Mouse (Mus musculus) frontal cortex, postnatal 14 days (tissue): ENCODE results near the gene Palld.

Source experiments
- DNase-seq, 2 experiments: peaks; one replicate each; pipeline ENCODE4 v3.0.0; 2022; ENCODE audit warnings: low spot score in 2 of 2

Gene Palld

DNA sequence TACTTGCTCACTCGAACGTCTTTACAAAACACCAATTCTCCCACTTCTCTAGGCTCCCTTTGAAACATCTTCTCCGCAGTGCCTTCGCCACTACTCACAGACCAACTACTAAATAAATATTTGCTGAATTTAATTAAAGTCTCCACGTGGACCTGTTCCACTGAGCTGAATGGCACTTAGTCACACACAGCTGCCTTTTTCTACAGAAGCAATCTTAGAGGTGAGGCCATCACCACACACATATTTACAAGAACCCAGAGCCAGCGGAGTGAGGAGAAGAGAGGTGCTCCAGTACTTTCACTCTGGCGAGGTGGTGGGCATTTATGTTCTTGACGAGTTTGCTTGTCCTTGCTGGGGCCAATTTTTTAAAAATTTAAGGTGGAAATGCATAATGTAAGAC is 346.3 kb downstream of the Palld start:
- no peak for DNase-seq

DNA sequence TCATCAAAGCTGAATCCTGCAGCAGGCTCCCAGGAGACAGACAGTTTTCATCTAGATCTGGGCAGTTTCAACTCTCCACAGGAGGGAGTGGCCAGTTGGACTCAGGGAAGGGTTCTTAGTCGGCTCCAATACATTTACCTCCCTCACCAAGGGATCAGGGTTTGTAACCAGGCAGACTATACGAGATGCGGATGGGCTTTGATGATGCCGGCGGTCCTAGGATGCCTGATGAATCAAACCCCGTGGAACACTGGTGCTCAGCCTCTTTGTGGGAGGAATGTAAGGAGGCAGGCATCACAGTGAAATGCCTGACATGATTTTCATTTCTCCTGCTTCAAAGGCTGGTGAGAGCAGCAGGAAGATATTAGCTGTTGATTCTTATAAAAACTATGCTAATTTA is 347.1 kb downstream of the Palld start:
- DNase-seq: no peak

DNA sequence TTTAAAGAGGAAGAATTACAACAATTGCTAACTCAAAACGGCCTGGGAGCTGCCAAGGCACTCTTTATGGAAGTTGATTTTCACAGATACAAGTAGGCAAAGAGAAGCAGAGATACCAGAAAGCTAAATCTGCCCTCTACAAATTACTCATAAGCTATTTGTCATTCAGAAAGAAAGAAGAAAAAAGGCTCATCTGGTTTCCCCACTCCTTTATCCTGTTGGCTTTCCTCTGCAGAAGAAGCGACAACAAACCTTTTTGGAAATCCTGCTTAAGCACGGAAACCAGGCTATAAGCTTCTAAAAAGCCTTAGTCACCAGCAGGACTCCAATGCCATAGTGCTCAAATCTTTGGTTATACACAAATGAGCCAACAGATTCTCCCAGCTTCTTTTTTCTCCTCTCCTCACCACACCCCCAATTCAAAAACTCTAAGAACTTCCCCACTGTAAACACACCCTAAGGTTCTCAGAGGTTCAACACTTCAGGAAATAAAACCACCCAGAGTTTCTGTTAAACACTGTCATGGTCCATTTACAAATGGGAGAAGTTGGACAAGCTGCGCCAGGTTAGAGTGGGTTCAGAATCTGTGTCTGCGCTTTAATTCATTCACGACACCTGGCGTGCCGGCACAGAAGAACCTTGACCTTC is 349.6 kb downstream of the Palld start:
- DNase-seq: no peak

DNA sequence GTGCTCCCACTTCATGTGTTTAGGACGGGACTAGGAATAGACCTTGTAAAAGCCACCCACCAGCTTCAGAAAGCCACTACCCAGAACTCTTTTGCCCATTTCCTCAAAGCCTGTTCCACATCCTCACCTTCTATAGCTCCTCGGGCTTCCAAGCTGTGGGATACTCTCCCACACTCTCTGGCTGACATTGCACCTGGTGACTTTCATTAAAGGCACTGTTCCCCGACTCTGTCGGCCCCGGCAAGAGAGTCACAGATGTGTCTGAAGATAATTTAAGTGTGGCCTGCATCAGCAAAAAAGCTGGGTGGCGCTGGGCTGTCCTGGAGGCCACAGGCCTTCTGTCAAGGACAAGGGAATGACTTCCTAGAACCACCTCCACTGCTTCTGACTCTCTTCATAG is 350.3 kb downstream of the Palld start:
- no peak for DNase-seq

DNA sequence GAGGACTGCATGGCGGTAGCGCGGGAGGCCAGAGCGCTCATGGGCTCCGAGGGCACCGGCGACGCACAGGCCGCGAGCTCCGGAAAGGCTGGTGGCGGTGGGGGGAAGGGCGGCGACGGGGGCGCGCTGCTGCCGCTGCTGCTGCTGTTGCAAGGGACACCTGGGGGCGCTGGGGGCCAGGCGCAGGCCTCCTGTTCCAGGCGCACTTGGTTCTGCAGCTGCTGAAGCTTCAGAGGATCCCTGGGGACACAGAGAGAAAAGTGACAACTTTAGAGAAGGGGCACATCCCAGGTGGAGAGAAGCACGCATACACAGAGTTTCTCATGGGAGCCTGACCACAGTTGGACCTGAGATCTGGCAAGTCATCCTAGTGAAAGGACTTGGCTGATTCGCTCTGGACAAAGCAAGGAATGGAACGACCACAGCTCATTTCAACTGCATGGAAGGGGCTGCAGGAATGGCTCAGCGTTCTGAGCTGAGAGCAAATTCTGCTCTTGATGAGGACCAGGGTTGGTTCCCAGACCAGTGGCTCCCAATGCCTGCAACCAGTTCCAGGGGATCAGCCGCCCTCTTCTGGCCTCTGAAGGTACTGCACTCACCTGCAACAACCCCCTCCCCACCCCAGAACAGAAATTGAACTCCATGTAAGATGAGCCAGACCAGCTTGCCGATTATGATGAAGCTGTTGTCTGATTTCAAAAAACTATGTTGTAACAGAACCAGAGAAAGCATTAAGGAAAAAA is 352.3 kb downstream of the Palld start:
- DNase-seq: no peak

DNA sequence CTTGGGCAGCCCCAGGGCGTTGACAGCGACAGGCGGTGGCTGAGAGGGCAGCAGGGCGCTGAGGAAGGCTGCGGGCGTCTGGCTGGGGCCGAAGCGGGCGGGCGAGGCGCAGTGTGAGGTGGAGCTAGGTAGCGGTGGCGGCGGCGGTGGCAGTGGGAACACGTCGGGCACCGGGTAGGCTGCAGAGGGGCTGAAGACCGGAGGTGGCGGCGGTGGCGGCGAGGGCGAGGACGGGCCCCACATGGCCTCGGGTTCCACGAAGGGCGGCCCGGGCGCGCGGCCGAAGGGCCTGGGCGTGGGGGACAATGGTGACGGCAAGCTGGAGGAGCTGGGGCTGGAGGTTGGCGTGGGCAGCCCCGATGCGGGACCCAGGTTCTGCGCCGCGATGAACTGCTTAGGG is 352.9 kb downstream of the Palld start:
- no peak for DNase-seq

DNA sequence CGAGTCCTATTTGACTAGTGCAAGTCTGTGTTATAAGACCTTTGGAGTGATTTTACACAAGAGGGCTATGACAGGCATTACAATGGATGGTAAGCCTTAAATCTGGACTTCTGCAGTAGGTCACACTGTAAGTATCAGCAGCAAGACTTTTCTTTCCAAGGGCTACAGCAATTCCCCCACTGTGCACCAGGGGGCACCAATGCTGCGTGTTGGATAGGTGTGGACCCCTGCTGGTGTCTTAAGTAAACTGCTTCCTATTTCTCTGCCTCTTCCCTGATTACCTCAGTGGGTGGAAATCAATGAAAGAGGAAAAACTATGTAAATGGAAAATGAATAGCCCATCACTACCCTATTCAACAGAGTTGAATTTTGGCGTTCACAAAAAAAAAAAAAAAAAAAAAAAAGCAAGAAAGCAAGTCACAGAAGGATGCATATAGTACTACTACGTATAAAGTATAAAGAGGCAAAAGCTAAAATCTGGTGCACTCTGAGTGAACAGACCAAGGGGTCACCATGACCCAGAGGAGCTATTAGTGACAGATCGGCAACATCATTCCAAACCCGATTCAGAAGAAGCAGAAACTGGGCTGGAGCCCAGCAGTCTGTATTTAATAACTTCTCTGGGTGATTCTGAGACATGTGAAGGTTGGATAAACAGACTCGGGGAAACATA is 362.5 kb downstream of the Palld start:
- DNase-seq: peak; percentile 69 to 92

DNA sequence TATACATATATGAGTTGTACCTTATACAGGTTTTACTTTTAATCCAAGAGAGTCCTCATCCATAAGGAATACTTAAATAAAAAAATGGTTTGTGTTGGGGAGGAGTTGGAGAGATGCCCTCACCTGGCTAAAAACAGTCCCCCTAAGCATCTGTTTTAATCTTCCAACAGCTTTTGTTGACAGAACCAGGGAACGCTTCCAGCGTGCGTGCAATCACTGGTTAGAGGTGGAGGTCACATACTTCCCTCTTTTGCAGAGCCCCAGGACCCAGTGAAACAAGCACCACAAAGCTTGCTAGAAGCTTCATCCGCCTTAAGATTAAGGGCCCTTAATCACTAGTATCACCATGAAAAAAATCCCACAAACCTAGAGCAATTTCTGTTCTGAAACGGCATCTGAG is 365.0 kb downstream of the Palld start:
- DNase-seq: no peak

DNA sequence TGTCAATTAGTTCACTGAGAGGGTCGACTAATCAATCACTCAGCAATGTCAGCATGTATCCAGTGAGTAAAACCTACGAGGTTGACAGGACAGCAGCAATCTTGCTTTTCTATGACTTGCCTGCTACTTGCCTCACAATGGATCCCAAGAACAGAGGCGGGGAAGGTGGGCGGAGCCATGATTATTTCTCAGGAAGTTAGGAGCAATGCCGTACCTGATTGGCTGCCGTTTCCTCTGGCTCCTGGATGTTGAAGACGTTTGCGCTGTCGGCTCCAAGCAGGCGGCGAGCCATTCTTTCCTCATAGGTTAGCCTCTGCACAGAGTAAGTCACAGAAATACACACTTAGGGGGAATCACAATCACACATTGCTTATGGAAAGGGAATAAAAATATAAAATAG is 367.0 kb downstream of the Palld start:
- DNase-seq: no peak

DNA sequence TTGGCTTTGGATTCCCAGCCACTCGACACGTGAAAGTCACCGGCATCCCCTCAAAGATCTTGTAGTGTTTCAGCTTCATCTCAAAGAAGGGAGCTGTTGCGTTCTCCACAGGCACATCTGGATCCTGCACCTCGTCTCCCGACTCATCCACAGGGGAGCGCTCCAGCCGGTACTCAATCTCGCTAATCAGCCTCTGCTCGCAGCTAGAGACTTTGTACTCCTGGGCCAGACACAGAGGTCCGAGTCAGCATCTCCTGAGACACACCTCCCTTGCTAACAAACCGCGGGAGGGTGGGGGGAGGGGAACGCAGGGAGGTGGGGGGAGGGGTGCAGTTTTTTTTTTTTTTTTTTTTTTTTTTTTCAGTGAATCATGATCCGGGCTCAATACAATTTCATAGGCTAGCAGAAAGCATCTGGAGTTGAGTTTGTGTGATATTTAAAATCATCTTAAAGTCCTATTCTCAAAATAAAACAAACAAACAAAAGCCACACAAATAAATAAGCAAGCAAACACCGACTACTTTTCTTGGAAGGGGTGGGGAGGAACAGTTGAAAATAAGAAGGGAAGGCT is 369.0 kb downstream of the Palld start:
- DNase-seq: no peak

DNA sequence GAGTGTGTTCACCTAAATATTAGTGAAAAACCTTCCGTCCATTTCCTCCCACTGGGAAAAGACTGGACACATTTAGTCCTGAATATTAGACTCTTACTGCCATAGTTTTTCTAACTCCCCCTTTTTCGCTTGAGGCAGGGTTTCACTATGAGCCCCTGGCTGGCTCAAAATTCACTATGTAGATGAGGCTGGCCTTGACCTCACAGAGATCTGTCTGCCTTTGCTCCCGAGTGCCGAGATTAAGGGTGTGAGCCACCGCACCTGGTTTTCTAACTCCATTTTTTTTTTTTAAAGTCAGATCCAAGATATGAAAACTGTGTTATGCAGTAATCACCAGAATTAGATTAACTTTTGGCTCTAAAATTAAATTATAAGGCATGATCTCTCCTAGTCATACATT is 369.7 kb downstream of the Palld start:
- no peak for DNase-seq

DNA sequence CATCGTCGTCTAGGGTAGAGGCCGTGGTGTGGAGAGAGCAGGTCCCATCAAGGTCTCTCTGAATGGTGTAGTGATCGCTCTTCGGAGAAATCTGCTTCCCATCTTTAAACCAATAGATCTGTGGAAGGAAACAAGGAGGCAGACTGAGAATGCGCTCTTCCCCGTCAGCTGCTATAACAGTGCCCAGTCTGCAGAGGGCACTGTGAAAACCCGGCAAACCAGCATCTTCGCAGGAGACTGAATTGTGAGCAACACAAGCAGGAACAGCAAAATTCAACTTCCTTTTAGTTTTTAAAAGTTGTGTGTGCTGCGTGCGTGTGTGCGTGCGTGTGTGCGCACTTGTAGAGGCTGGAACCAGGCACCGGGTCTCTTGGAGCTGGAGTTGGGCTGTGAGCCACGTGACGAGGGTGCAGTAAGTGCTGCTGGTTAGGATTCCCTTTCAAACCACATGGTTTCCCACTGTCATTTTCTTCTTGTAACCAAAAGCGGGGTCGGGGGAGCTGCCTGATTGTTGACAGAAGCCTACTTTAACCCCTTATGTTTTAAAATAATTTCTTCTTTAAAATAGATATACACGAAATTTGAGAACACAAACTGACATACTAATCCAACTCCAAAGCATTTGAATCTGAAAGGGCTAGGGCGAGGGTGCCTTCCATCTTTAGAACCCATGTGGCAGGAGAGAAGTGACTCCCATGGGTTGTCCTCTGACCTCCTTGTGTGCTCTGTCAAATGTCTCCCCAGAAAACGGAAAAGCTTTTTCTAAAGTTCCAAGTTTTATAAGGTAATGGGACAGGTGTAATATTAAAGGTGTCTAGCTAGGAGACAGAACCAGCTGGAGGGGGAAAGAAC is 370.3 kb downstream of the Palld start:
- no peak for DNase-seq

DNA sequence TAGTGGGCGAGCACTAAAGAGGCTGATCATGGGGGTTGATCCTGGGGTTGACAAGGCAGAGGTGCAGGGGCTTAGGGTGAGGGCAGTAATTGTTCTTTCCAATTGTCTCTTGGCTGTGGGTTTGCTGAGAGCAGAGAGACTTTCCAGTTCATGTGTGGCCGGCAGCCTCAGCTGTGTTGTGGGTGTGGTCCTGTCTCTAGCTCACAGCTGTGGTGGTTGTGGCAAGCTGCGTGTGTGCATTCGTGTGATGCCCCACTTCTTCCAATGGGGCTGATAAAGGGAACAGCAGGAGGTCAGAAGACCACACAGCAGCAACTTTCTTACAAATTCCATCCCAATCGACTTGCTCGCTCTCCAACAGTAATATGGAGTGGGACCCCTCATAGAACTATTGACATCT is 373.8 kb downstream of the Palld start:
- no peak for DNase-seq

DNA sequence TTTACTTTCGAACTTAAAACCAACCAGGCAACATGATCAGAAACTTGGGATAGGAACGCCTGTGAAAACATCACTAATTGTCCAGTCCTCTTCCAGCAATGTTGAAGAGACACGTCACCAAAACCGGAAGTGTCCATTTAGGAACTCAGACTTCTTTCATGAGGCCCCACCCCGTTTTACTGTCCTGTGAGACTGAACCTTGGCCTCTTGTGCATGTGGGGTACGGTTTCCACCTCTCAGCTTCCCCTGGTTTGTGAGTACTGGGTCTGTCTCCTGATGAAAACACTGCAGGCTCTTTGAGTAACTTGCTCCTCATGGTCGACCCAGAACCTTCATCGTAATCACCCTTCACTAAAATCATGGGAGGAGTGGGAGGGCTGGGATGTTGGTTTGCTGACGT is 374.3 kb downstream of the Palld start:
- no peak for DNase-seq

DNA sequence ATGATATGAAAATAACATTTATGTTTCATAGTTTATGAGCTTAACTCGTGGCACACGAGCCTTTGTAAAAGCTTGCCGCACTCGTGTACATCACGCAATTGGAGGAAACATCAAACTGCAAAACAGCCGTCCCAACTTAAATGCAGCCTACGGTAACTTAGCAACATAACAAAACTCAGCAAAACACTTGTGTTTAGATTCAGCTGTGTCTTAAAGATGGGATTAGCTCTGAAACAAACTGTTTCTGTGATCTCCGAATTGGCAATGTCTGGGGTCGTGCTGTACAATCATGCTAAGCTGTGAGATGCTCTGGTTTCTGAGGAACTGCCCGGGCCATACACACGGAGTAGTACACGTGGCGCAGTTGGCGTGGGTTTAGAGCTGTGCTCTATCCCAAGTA is 375.5 kb downstream of the Palld start:
- DNase-seq: no peak

DNA sequence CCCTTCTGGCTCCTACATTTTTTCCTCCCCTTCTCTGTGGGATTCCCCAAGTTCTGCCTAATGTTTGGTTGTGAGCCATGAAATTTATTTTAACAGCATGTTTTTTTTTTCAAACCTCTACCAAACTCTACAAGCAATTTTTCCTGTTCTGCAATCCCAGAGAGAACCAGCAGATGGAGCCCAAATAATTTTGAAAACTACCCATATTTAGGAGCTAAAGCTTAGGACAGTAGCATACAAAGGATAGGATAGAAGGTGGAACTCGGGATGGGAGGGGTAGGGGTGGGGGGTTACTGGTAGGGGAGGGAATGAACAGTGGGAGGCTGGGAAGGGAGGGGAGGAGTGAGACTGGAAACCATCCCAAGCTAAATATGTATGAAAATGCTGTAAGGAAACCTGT is 380.4 kb downstream of the Palld start:
- DNase-seq: peak in 1 of 2 experiments; percentile 46

DNA sequence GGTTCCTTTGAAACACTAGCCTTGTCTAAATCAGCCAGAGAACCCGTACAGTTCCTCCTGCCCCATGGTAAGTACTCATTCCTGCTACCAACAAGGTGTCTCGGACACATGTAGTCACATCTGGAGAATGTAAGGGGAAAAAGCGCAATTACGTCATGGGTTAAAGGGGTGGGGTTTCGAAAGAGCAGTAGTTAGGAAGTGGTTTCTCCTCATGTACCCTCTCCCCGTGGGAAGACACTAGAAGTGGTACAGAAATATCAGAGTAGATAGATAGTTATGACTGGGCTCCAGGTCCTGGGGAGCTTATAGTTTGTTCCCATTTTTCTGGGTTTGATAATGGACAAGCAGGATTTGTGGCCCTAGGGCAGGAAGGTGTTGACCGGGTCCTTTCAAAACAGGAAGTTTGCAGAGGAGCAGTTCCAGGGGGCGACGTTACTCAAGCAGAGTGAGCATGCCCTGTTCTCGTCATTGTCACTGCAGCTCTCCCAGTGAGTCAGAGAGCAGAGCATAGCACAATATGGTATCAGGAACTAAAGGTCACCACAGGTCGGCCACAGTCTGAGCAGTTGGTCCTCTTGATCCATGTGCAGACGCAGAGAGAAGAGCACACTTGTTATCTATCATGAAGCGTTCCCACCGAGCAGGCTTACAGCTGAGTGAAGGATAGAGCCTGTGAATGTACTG is 384.8 kb downstream of the Palld start:
- DNase-seq: no peak

DNA sequence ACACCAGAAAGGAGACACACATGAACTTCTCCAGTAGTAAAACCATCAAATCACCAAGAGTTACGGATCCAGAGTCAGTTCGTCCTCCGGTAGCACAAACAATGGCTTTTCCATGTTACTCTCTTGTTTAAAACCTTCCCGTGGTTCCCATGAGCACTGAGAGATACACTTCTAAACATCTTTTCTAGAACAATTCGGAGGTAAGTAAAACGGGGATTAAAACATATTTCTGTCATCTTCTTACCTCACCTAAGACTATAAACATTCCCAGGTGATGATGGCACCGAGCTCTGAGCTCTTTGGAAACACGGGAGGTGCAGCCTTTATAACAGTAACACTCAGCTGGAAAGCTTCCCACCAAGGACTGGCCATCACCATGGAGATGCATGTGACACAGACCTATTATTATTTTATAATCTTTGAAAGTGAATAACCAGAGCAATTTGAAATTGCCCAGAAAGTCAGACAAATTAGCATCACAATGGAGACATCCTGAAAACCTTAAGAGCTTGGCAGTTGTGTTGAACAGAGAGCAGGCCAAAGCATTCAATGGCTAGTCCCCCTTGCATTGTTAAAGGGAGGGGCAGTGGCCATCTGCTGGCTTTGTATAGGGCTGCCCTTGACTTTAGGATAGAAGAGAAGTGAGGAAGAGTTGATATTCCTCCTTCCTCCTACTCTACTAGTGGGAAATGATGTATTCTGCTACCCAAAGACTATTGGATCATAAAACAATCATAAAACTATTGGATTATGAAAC is 385.6 kb downstream of the Palld start:
- no peak for DNase-seq

DNA sequence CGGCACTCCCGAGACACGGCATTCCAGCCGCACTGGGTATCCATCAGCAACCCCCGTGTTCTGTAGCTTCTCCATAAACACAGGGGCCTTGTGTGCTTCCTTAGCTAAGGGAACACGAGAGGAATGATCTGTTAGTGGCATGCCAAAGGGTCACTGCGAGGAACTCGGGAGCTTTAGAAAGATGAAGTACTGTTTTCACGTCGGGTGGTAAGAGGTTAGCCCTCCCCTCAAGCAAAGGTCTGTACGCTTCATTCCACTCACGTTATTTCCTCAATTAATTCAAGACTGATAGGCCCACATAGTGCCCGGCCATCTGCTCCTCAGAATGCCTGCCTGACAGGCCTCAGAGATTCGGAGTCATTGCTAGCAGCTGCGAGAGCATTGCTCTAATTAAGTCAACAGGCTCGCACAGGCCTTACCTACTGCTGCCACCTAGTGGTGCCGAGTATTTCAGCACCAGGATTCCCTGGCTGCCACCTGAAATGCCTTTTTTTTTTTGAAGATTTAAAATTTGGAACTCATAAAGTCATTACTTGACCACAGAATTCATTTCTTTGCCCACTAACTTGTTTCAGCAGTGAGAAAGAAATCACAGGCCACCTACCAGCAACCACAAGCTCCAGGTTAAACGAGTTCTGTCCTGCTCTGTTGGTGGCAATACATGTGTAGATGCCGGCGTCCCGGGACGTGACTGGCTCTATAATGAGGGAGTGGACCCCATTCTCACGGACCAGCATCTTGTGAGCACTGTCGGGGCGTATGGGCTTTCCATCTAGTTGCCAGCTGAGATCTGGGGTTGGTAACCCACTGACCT is 386.4 kb downstream of the Palld start:
- DNase-seq: peak; percentile 76 to 86
